Mouse (Mus musculus): ENCODE results near the gene Cacna2d1.

GRCm38 (mm10) chr5:16376329-16376908 is 441.9 kb downstream of the Cacna2d1 start:
- TF ChIP-seq CEBPB (IDR thresholded peaks at IDR 0.05; ENCODE audit: insufficient read depth, poor library complexity, severe bottlenecking) (no peak), POLR2A (IDR thresholded peaks at IDR 0.05; ENCODE audit: insufficient read length, low read depth) (no peak), E2F4 (IDR thresholded peaks at IDR 0.05; ENCODE audit: insufficient read depth) (no peak), POLR2AphosphoS2 (IDR thresholded peaks at IDR 0.05; ENCODE audit: insufficient read length, low read depth) (no peak), TCF12 (IDR thresholded peaks at IDR 0.05; ENCODE audit: insufficient read depth, poor library complexity, severe bottlenecking) (no peak), MAX (IDR thresholded peaks at IDR 0.05; ENCODE audit: low read depth) (no peak), SRF (IDR thresholded peaks at IDR 0.05; ENCODE audit: control insufficient read depth, insufficient read length, low read depth) (no peak), MYOG (IDR thresholded peaks at IDR 0.05; ENCODE audit: control insufficient read depth in 1 of 3, insufficient read depth in 1 of 3, insufficient read length in 2 of 3, low read depth in 2 of 3) (no peak), MYOD1 (IDR thresholded peaks at IDR 0.05; ENCODE audit: control insufficient read depth in 1 of 3, insufficient read length in 2 of 3, low read depth in 2 of 3) (no peak), USF1 (IDR thresholded peaks at IDR 0.05; ENCODE audit: low read depth) (no peak)
